Mouse (Mus musculus) liver, adult 2 months (tissue): ENCODE results near the gene Acy3. TPM values are rescaled to one million over a fixed set of nuclear protein-coding genes. Genes with fewer than 3 reads are reported as not detected.

Experiments used
- DNase-seq: peaks from one replicate; pipeline ENCODE4 v3.0.0-alpha.2; 2011; ENCODE audit warnings: low read depth, low spot score; ENCODE audit errors: extremely low read depth
- H3K27ac ChIP-seq: fragments of 200-500 bp; replicated peaks from 2 replicates; pipeline ENCODE4 v1.5.1; 2012; ENCODE audit warnings: low read depth, mild to moderate bottlenecking, control low read depth, inconsistent platforms, low read length; ENCODE audit not compliant: insufficient read depth
- H3K27me3 ChIP-seq: fragments of 200-500 bp; 2 replicates; pipeline ENCODE4 v1.6.1; 2012; ENCODE audit warnings: mild to moderate bottlenecking, moderate library complexity, low read length, inconsistent platforms; ENCODE audit not compliant: control insufficient read depth, insufficient read depth
- H3K36me3 ChIP-seq: fragments of 200-500 bp; 2 replicates; pipeline ENCODE4 v1.6.1; 2012; ENCODE audit warnings: low read length, inconsistent platforms; ENCODE audit not compliant: control insufficient read depth, insufficient read depth
- H3K4me1 ChIP-seq: fragments of 200-500 bp; 2 replicates; pipeline ENCODE4 v1.6.1; 2011; ENCODE audit warnings: low read length; ENCODE audit not compliant: control insufficient read depth, insufficient read depth
- H3K4me3 ChIP-seq: fragments of 200-500 bp; 2 replicates; pipeline ENCODE4 v1.5.1; 2011; ENCODE audit warnings: low read depth, mild to moderate bottlenecking, control low read depth, low read length, moderate library complexity; ENCODE audit not compliant: insufficient read depth
- H3K79me2 ChIP-seq: fragments of 200-500 bp; 2 replicates; pipeline ENCODE4 v1.6.1; 2012; ENCODE audit warnings: inconsistent platforms, mild to moderate bottlenecking, low read length, moderate library complexity; ENCODE audit not compliant: control insufficient read depth, insufficient read depth
- H3K9ac ChIP-seq: fragments of 200-500 bp; 2 replicates; pipeline ENCODE4 v1.6.1; 2012; ENCODE audit warnings: low read depth, mild to moderate bottlenecking, control low read depth, inconsistent platforms, low read length
- CTCF ChIP-seq: fragments of 200-500 bp; IDR thresholded peaks from 2 replicates; pipeline ENCODE4 v1.5.1; 2011; ENCODE audit warnings: low read depth, low read length, control low read depth
- POLR2A ChIP-seq: fragments of 200-500 bp; IDR thresholded peaks from 2 replicates; pipeline ENCODE4 v1.6.1; 2011; ENCODE audit warnings: low read length, control low read depth; ENCODE audit not compliant: insufficient read depth; ENCODE audit errors: extremely low read depth
- WGBS: fragments of 180-500 bp; shearing (Covaris S2); methylation state at CpG from one replicate; pipeline ENCODE4 v1.1.7; 2018; 5-methylcytosine and 5-hydroxymethylcytosine counted together
- polyA plus RNA-seq: library from polyadenylated mRNA; depleted of rRNA; stranded (reverse); fragments of >200 nt; gene quantifications from 2 replicates; pipeline ENCODE4 v1.2.3, GENCODE M21; 2012
- total RNA-seq: library from RNA; depleted of rRNA; stranded (reverse); fragments of >200 nt; gene quantifications from 2 replicates; pipeline ENCODE4 v1.2.3, GENCODE M21; 2014

Acy3 gene
- total and polyA plus RNA-seq, 2 experiments, result 44.3 to 232 TPM

DNA sequence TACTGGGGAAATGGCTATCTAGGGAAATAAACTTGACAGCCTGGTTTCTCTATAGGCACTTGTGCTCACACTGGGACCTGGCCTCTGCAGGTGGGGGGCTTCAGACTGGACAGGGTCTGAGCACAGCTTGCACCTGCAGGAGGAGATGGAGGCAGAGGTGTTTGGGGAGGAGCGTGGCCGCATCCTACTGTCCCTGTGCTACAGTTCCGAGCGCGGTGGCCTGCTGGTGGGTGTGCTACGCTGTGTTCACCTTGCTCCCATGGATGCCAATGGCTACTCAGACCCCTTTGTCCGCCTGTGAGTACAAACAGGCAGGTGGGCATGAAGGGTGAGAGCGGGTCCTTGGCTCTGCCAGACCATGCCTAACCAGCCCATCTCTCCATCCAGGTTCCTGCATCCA, 19.6 kb downstream of the Acy3 start:
- Histone ChIP-seq H3K27me3 (no peaks in the 10 kb centered on the region), H3K9ac (no peak overlapping the region), H3K79me2 (no peaks in the 10 kb centered on the region), H3K4me3 (no peak overlapping the region), H3K4me1 (peaks cover 5% of the 10 kb centered on the region), H3K36me3 (peaks cover 17% of the 10 kb centered on the region; the same call in 1 of the 2 replicates), H3K27ac (no peak overlapping the region)
- no peak for TF ChIP-seq CTCF
- no peak for TF ChIP-seq POLR2A
- WGBS, result 96% methylated on average over 8 of the region's 8 CpGs
- no peak for DNase-seq

DNA sequence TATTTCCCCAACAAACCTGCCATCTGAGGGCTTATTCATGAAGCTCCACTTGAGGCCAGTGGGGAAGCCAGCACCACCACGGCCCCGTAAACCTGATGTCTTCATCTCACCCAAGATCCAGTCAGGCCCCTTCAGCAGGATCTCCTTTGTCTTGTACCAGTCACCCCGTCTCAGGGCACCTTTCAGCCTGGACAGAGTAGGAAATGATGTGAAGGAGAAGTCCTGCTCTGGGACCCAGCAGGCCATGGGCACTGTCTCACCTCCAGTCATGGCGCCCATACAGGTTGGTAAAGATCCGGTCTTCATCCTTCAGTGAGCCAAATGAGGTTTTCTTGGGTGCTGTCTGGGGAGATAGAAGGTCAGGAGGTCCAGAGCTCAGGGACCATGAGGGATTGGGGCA, 24.7 kb downstream of the Acy3 start:
- Histone ChIP-seq H3K27me3 (no peaks in the 10 kb centered on the region), H3K4me1 (peaks cover 9% of the 10 kb centered on the region), H3K9ac (no peak overlapping the region), H3K79me2 (no peaks in the 10 kb centered on the region; the same call in 1 of the 2 replicates), H3K4me3 (no peak overlapping the region), H3K36me3 (peaks cover 17% of the 10 kb centered on the region; the same call in 1 of the 2 replicates), H3K27ac (no peak overlapping the region)
- WGBS, result 95% methylated on average over 5 of the region's 5 CpGs
- DNase-seq, result no peak
- no peak for TF ChIP-seq POLR2A
- TF ChIP-seq CTCF, result no peak

DNA sequence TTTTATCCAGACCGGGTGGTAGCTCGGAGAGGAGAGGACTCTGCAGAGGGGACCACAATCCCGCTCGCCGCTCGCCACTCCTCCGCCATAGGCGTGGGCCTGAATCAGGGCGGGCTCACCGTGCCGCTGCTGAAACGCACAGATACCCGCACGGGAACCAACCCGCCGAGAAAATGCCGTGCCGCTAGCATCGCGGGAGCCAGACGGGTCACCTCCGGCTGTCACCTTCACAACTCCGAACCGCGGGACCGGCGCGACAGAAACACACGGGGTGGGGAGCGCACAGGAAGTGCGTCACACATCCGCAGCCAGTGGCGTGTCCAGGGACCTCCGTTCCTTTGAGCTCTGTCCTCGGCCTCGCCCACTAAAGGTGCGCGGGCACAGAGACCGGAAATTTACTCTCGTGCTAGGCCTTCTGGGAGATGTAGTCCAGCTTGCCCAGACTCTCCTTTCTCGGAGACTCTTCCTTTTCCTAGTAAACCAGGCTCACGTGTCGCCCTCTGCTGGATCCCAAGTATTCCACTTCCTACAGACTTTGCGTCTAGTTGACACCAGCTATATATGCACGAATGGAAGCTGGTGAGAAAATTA, 26.2 kb downstream of the Acy3 start, which contains the start of gene Ndufv1:
TSS of gene Ndufv1 (minus strand) at position 375 of the 591 bp plus-strand sequence.
- H3K4me1 ChIP-seq, result peaks cover 9% of the 10 kb centered on the region
- WGBS, result under 1% methylated on average over 45 of the region's 45 CpGs
- H3K27me3 ChIP-seq, result no peaks in the 10 kb centered on the region
- peak within 1 kb of the TSS; percentile 78 for H3K27ac ChIP-seq
- peak; percentile 99 for DNase-seq
- TF ChIP-seq CTCF, result peak; percentile 63
- peak; percentile 81 for TF ChIP-seq POLR2A
- H3K36me3 ChIP-seq, result peaks cover 13% of the 10 kb centered on the region; the same call in 1 of the 2 replicates
- H3K9ac ChIP-seq, result peak within 1 kb of the TSS; percentile 91
- no peaks in the 10 kb centered on the region; the same call in 1 of the 2 replicates for H3K79me2 ChIP-seq
- peak within 1 kb of the TSS; percentile 94 for H3K4me3 ChIP-seq

DNA sequence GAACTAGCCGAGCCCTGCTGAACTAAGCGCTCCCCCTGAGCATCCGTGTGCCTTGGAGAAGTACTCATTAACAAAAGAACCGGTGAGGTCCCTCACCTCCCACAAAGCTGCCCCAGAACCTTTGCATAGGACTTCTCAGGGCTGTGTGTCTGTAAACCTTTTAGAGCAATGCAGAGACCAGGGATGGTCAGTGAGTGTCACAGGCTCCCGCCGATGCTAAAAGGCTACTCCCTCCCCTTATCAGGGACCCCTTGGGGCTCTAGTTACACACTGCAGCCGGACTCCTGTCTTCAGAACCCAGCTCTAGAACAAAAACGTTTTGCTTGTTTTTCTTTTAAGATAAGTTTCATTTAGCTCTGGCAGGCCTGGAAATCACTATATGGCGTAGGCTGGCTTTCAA, 26.7 kb downstream of the Acy3 start:
- no peak for TF ChIP-seq CTCF
- TF ChIP-seq POLR2A, result no peak
- Histone ChIP-seq H3K9ac (peak overlapping the region; percentile 71), H3K4me3 (peak overlapping the region; percentile 38), H3K4me1 (peaks cover 9% of the 10 kb centered on the region), H3K36me3 (peaks cover 12% of the 10 kb centered on the region; the same call in 1 of the 2 replicates), H3K27ac (peak overlapping the region; percentile 30; the same call in 1 of the 2 replicates), H3K79me2 (no peaks in the 10 kb centered on the region; the same call in 1 of the 2 replicates), H3K27me3 (no peaks in the 10 kb centered on the region)
- WGBS, result 25% methylated on average over 9 of the region's 9 CpGs
- DNase-seq, result no peak

DNA sequence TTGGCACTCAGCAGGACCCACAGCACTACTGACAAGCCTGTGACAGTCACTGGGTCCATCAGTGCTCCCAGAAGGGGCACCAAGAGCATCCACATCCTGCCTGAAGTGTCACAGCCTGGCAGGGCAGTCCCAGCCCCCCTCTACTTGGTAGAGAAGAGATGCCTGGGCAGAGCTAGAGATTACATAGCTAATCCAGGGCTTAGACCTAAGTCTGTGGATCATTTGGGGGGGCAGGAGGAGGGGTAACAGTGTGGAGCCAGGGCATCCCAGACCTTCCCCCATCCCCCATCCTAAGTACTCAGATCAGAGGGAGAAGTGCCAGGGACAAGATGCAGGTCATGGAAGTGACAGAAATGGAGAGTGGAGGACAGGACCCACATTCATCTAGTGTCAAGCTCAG, 28.4 kb downstream of the Acy3 start:
- H3K9ac ChIP-seq, result no peak overlapping the region
- no peak overlapping the region for H3K27ac ChIP-seq
- no peaks in the 10 kb centered on the region for H3K27me3 ChIP-seq
- no peak for DNase-seq
- no peaks in the 10 kb centered on the region for H3K36me3 ChIP-seq
- no peak overlapping the region for H3K4me3 ChIP-seq
- peaks cover 20% of the 10 kb centered on the region for H3K4me1 ChIP-seq
- H3K79me2 ChIP-seq, result no peaks in the 10 kb centered on the region; the same call in 1 of the 2 replicates
- TF ChIP-seq POLR2A, result no peak
- TF ChIP-seq CTCF, result no peak

DNA sequence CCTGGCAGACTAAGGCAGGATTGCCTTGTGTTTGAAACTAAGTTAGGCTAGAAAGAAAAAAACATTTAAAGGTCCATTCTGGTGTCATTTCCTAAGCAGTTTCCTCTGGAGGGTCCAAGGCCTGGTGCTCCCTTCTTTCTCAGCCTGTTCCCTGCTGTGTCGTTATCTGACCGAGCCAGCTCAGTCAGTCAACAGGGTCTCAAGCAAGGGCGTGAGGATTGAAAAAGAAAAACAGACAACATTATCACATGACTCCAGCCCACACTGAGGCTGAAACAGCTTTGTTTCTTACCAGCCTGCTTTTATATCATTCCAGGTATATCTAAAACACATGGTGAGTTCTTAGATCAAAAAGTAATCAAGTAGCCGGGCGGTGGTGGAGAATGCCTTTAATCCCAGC, 29.3 kb downstream of the Acy3 start:
- Histone ChIP-seq H3K79me2 (no peaks in the 10 kb centered on the region; the same call in 1 of the 2 replicates), H3K4me3 (no peak overlapping the region), H3K4me1 (peaks cover 22% of the 10 kb centered on the region), H3K27ac (no peak overlapping the region), H3K36me3 (no peaks in the 10 kb centered on the region), H3K27me3 (no peaks in the 10 kb centered on the region), H3K9ac (no peak overlapping the region)
- 81% methylated on average over 5 of the region's 5 CpGs for WGBS
- DNase-seq, result no peak
- TF ChIP-seq POLR2A (no peak), CTCF (no peak)
